Mouse (Mus musculus) kidney, adult 8-10 months (tissue): ENCODE data around the gene Spata13.

Source experiments
- DNase-seq, 2 experiments: peaks; one replicate each; pipeline ENCODE4 v3.0.0; 2022

Spata13 gene

DNA sequence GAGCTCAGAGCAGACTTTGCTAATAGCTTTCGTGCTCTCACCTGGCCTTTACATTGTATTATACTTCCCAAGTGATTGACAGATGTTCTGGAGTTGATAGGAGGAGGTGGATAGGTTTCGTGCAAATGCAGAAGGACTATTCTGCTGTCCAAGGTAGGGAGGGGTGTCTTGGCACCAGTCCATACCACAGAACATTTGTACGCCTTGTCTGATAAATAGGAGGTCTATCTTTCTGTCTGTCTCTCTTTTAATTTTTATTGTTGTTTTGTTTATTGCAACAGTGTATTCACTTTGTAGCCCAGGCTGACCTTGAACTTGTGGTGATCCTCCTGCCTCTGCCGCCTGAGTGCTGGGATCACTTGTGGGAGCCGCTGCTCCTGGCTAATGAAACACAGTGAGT is 163.8 kb downstream of the Spata13 start:
- no peak for DNase-seq

DNA sequence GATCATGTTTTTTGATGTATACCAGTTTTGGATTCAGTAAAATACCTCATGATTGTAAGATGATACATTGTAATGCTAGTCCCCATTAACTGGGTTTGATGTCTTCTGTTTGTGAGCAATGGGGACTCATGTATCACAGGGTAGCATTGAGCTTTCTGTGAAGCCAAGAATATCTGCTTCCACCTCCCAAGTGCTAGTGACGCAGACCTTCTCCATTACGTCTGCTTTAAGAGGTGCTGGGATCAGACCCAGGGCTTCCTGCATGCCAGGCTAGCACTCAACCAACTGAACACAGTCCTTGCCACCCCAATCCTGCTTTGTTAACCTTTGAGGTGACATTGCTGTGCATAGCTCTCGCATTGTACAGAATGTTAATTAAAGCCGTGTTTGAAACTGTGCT is 164.9 kb downstream of the Spata13 start:
- no peak for DNase-seq

DNA sequence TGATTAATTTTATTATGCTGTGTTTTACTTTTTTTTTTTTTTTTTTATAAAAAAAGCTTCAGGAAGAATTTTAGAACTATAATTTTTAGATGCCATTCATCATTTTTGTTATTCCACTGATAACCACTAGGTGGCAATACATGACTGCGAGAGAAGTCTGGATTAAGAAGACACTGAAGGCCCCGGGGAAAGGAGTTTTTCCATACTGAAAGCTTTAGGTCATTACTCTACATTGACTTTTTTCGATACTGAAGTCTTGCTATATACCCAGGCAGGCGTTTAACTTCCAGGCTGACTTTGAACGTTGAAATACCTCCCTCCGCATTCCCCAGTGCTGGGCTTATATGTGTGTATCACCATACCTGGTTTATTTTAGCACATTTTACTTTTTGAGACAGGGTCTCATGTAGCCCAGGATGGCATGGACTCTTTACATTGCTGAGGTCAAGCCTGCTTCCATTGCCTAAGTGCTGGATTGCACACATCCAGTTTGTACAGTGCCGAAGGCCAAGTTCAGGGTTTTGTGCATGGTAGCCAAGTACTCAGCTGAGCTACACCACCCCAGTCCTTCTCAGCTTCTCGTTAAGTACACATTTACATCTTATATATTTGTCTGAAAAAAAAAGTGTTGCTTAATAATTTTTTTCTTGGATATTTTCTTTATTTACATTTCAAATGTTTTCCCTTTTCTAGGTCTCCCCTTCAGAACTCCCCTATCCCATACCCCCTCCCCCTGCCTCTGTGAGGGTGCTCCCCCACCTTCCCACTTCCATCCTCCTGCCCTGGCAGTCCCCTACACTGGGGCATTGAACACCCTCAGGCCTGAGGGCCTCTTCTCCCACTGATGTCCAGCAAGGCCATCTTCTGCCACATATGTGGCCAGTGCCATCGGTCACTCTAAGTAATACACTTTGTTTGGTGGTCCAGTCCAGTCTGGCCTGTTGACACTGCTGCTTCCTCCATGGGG is 166.2 kb downstream of the Spata13 start:
- no peak for DNase-seq

DNA sequence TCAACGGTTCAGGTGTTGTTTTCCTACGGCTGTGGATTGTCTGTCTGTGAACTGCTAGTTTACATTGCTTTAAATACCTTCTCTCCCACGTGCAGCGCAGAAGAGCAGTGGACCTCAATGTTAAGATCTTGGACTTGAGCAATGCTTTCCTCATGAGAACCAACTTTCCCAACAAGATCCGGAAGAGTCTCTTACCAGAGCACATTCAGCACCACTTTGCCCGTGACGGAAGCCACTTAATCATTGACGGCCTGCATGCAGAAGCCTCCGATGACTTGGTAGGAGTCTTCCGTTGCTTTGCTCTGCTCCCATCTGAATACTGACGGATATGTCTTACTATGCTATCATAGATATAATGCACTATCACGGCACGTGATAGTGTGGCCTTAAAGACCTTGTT is 168.2 kb downstream of the Spata13 start:
- DNase-seq = no peak

DNA sequence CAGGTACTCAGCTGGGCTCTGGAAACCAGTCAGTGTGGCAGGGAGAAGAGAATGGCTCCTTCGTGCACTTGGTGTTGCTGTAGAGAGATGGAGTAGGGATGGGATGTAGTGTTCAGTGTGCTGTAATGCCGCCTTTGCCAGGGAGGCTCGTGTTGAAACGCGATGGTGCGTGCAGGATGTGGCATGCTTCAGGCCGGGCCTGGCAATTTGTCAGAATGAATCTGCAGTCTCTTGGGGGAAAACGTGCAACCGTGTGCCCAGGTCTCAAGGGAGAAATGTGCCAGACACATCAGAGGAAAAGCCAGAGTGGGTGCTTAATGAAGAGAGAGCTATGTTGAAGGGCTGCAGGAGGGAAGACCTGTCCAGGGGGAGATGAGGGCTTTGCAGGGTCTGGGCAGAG is 171.2 kb downstream of the Spata13 start:
- no peak for DNase-seq

DNA sequence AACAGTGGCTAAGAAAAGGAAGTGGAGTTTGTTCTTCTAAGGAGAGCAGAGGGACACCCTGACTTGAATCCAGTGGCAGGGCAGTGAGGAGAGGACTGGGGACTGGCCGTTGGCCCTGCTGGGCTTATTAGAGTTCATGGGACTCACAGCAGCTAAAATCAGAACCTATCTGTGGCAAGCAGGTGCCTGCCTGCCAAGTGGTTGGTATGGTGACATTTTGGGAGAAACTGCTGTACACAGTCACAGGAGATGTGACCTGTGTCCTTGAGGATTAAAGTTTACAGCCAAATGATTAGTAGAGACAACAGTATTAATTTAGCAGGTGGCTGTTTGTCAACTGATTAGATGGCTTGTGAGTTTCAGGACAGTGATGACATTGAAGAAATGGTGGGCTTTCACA is 172.1 kb downstream of the Spata13 start:
- DNase-seq = no peak

DNA sequence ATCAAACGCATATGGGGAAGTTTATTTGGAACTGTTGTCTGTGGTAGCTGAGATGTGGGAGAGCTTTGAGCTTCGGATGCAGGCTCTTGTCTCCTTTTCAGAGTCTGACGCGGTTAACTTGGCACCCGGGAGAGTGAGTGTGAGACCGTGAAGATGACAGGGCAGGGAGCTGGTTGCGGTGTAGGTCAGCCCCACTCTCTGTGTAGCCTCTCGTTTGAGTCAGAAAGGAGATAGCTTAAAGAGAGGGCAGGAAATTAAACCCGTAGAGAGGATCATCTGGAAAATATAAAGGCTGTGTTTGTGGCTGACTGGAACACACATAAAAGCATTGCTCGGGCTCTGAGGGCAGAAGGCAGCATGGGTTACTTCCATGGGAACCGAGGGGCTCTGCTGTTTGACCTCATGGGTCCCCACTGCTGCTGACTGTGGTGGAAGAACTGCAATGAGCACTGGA is 173.1 kb downstream of the Spata13 start:
- no peak for DNase-seq

DNA sequence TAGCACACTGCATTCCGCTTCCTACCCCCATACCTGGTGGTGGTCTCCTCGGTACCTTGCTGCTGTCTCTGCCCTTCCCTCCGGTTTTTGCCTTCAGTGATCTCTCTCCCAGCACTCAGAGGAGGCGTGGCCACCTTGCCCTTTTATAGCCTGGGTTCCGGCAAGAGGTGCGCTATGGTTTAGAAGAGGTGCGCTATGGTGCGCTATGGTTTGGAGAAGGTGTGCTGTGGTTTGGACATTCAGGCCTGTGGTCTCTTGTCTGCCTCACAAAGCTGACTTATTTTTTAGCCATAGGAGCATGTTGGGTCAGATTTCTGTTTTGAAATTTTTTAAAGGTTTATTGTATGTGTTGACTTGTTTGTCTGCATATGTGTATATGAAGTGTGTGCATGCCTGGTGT is 176.1 kb downstream of the Spata13 start:
- DNase-seq = no peak

DNA sequence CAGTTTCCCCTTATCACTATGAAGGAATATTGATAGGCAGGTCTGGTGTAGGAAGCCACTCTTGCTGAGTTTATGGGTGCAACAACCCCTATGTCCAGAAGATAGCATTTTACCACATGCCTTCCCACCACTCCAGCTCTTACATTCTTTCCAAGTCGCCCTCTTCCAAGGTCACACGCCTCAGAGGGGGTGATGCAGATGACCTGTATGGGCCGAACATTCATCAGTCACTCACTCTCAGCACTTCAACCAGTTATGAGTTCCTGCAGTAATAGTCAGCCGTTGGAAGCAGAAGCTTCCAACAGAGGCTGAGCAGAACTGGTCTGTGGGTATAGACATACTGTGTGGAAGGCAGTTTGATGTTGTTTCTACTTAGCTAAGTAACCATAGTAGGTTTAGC is 177.7 kb downstream of the Spata13 start:
- DNase-seq = no peak
